Mouse (Mus musculus): ENCODE results near the gene Creb1.
"Not testable (repeated sequence)": the region's sequence is repeated elsewhere in the genome, so short reads cannot be mapped to it uniquely, and the experiment has no call there.

Gene Creb1

GRCm38 (mm10) chr1:64546070-64546469 lies 13.6 kb downstream of the Creb1 start:
- DNase-seq: no peak

- no peak for DNase-seq
These were observed 16.9 kb downstream of the Creb1 start for GRCm38 (mm10) chr1:64549380-64549779.

GRCm38 (mm10) chr1:64551908-64552307 lies 19.5 kb downstream of the Creb1 start:
- DNase-seq: no peak

DNA sequence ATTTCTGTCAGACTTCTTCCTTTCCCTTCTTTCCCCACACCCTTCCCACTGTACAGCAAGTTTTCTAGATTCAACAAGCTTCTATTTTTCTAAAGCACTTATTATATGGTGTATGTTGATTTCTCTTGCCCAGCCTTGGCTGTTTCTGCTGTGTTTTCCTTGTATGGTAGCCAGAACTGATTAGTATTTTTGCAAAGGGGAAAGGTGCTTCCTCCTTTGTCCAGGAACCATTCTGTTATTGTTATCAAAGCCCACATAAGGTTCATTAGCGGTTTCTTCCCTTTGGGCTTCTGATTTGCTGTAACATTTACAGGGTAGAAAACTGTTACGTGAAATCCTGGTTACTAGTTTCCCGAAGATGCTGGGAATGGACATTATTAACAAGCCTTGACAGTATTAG lies 27.7 kb downstream of the Creb1 start:
- DNase-seq: no peak

GRCm38 (mm10) chr1:64568206-64568605 lies 35.8 kb downstream of the Creb1 start:
- no peak for DNase-seq

GRCm38 (mm10) chr1:64576022-64576421 lies 43.6 kb downstream of the Creb1 start:
- DNase-seq: no peak

DNA sequence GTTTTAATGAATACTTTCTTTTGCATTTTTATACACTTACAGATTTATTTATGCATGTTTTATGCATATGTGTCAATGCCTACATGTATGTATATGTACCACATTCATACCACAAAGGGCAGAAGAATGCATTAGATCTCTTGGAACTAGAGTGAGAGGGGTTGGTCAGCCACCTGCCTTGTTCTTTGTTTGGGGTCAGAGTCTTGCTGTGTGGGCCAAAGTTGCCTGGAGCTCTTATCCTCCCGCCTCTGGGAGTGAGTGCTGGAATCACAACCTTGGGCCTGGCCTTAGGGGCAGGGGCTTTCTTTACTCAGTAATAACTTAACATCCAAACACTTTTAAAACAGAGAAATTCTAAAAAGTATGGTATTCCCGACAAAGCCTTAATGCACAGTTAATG lies 44.3 kb downstream of the Creb1 start:
- DNase-seq: no peak

- not testable (repeated sequence) for DNase-seq
These were observed 45.5 kb downstream of the Creb1 start for GRCm38 (mm10) chr1:64577911-64578310.

- DNase-seq: no peak
These were observed 46.4 kb downstream of the Creb1 start for GRCm38 (mm10) chr1:64578801-64579200.

GRCm38 (mm10) chr1:64598926-64599325 lies 66.5 kb downstream of the Creb1 start:
- DNase-seq: no peak

GRCm38 (mm10) chr1:64600413-64601077 lies 68.1 kb downstream of the Creb1 start:
- DNase-seq: no peak

GRCm38 (mm10) chr1:64601242-64601842 lies 68.9 kb downstream of the Creb1 start:
- no peak for DNase-seq

- DNase-seq: no peak
These were observed 70.9 kb downstream of the Creb1 start for GRCm38 (mm10) chr1:64603381-64603780.

- no peak for DNase-seq
These were observed 76.7 kb downstream of the Creb1 start for GRCm38 (mm10) chr1:64609145-64609544.

DNA sequence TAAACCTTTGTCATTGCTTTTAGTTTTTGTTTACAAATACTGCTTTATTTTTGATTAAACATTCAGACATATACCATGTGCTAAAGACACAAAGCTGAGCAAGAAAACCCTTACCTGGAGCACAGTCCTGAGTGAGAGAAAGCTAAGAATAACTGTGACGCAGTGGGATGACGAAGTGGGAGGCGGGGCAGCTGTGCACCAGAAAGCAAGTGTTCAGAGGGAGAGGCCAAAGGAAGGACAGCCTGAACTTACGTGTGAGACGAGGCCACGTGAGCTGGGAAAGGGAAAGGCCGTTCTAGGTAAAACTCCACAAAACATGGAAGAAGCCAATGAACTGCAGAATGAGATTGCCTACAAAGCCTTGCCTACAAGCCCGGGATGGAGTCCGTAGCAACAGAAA lies 77.5 kb downstream of the Creb1 start:
- DNase-seq: no peak

- DNase-seq: no peak
These were observed 81.9 kb downstream of the Creb1 start for GRCm38 (mm10) chr1:64614311-64614710.

DNA sequence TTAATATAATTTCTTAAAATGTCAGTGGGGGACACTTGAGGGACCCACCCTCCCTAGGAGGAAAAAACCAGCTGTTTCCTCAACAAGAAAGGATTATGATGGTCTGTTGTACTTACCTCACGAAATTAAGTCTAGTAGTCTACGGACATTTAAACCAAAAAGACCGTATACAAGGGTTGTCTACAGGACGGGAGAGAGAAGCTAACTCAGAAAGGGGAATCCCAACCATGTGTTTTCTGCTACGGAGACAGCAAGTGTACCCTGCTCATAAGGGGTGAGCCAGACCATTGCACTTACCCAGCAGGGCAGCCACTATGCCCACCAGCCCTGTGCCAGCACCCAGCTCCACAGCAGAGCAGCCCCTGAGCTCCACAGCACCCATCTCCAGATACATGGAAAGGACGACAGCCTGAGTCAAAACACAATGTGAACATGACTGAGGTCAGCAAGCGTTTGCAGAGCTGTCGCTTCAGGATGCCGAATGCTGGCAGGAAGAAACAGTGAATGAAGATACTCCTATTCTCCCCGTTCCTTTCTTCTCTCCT lies 82.4 kb downstream of the Creb1 start:
- no peak for DNase-seq

DNA sequence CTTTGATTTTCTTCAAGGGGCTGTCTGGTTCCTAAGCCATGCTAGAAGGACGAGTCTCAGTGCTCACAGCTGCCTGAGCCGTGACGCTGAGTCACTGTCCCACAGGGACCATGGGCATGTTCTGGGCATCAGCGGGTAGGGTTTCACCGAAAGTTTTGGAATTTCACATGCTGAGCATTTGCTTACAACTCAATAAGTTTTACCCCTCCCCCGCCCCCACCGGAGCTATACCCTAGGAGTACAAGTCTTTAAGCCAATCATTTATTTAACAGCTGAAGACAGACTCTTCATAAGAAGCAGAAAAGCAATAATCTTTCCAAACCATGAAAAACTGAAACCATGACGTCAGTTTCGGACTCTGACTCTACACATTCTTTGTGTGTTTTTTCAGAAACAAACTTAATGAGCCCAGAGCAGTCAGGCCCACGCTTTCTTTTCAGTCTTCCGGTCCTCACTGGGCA lies 83.1 kb downstream of the Creb1 start:
- DNase-seq: no peak

- no peak for DNase-seq
These were observed 83.6 kb downstream of the Creb1 start for GRCm38 (mm10) chr1:64616076-64616475.

- no peak for DNase-seq
These were observed 84.1 kb downstream of the Creb1 start for GRCm38 (mm10) chr1:64616531-64616880.

DNA sequence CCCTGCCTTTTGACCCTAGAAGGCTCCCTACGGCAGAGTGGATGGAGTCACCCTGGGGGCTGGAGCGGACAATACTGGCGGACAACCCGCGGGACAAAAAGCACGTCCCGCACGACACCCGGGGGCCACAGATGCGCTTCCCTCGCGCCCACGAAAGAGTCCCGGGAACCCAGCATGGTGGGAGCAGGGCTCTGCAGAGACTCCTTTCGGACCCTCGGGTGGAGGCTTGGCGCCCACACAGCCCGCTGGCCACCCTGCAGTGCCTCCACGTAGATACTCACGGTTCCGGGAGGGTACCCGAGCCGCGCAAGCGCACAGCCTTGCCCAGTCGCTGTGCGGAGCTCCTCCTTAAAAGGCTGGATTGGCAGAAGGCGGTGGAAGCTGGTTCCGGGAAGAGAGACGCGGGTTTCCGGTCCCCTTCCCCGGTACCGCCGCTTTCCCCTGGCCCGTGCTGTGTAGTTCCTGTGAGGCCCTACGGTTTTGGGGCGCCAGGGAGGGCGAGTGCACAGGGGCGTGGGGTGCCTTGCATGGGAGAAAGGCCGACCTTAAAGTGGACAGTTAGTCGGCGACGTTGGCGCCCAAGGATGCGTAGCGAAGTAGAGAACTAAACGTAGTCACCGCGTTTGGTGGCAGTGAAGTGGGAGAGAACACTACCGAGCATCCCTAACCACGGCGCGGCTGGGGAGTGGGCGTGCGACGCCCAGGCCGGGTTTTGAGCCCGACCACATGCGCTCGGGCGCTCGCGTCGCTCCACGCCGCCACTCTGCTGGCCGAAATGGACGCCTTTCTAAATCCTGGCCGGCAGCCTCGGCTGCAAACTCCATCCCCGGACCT lies 84.7 kb downstream of the Creb1 start, which contains the start of gene Mettl21a:
Gene Mettl21a, minus strand, starts transcription at position 362 of the 834 bp plus-strand sequence.
- peak; percentile 79 for DNase-seq

DNA sequence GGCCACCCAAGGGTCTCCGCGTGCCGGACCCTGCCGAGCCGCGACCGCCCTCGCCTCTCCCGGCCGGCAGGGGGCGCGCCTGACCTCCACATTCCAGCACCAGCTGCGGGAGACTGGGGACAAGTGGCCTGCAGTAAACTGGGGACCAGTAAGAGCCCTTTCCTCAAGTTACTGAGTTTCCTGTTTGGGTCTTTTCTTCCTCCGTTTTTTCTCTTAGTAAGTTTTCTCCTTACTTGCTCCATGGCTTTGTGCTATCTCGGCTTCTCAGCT lies 85.2 kb downstream of the Creb1 start:
- peak; percentile 84 for DNase-seq

DNA sequence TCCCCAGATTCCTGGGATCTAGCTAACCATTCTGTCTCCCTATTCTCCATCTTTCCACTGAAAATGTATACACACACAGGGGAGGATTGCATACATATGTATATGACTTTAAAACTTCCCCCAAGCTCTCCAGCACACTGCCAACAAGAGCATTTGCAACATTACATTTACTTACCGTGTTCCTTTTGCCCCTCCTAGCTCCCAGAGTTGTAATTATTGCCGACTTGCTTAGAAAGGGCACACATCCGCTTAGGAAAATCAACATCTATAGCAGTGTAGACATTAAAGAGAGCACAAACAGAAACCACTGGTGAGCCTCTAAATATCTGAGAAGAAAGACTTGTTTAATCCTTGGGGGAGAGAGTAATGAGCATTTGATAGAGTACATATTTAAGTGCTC lies 85.8 kb downstream of the Creb1 start:
- DNase-seq: no peak

DNA sequence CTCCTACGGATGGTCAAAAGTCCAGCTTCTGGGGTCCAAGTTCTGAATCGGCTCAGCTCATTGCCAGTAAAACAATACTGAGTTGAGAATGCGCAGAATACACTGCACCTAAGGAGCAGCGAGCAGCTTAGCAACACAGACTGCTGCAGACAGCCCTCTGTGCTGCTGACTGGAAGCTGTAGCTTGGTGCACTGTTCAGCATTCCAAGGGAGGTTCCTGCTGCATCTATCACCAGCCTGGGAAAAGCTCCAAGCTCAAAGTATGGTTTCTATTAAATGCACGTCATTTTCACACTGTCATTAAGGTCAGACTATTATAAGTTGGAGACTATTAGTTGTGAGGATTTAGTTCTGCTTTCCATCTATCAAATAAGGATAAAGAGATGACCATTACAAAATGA lies 88.7 kb downstream of the Creb1 start:
- DNase-seq: no peak
